Mouse (Mus musculus) right cerebral cortex, postnatal 36 days (tissue): Measurements from ENCODE around the gene Csta1.

Experiments used
- DNase-seq, 2 experiments: peaks; one replicate each; pipeline ENCODE4 v3.0.0; 2022; ENCODE audit warnings: low spot score in 2 of 2, mixed read lengths in 1 of 2

The Csta1 gene

GRCm38 (mm10) chr16:36071071-36071449 is 60.0 kb downstream of the Csta1 start:
- DNase-seq = no peak
